Mouse (Mus musculus): Measurements from ENCODE around the gene Vamp3.
"Not testable (repeated sequence)": the region's sequence is repeated elsewhere in the genome, so short reads cannot be mapped to it uniquely, and the experiment has no call there.

Gene Vamp3

DNA sequence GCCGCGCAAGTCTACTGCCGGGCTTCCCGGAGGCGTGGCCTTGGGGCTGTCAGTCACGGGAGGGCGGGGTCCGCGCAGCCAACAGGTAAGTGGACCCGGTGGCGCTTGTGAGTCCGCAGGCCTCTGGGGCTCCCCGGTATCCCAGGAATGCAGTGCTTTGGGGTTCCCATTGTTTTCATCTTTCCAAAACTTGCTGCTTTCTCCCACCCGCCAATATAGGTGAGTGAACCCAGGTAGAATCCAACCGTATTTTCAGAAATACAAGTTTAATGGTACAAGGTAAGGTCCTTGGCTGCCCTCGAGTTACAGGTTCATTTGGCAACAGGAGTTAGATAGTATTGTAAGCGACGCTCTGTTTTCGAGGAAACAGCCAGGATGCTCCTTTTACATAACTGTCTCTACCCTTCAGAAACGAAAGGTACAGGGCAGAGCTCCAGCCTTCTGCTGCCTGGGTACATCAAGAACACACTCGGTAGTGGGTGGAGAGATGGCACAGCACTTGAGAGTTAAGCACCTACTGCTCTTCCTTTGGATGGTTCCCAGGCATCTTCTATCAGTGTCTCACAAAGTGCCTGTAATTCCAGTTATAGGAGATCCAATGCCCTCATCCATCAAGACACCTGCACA lies 12.7 kb downstream of the Vamp3 start:
- peak in 1 of 2 experiments; percentile 90 for DNase-seq (ENCODE audit: low spot score in 2 of 2)

DNA sequence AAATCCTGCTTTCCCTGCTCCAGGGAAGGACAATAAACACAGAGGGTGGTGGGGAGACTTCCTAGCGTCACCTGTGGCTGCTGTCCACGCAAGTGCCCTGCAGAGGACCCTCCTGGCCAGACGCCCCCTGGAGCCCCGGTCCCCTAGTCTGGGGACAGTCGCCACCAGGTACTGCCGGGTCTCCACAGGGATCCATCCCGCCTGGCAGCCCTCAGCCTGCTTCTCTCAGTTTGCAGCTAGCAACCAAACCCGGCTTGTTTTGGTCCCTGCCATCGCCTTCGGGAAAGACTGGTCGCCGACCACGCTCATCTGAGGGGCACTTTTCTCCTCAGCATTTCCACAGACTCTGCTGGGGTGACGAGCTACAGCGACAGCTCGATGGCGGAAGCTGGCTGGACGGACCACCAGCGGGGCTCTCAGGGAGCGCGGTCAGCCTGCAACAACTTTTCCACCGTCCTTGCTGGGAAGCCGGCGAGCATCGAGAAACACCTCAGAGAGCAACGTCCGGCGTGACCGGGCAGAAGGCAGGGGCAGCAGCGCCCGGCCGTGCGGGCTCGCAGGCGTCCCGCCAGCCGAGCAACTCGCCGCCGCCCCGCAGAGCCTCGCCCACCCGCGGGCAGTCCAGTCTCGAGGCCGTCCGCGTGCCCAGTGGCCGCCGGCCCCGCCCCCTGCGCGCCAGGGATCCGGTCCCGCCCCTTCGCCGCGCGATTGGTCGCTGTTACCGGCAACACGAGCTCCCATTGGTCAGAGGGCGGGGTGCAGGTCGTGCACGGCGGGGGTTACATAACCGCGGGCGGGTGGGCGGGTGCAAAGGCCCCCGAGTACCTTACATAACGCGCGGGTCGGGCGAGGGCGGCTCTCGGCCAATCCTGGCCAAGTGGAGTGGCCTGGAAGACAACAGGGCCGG lies 13.5 kb downstream of the Vamp3 start, which contains the start of gene Per3:
Gene Per3, minus strand, starts transcription at position 629 of the 907 bp plus-strand sequence.
- peak; percentile 96 for DNase-seq (ENCODE audit: low spot score in 2 of 2)

DNA sequence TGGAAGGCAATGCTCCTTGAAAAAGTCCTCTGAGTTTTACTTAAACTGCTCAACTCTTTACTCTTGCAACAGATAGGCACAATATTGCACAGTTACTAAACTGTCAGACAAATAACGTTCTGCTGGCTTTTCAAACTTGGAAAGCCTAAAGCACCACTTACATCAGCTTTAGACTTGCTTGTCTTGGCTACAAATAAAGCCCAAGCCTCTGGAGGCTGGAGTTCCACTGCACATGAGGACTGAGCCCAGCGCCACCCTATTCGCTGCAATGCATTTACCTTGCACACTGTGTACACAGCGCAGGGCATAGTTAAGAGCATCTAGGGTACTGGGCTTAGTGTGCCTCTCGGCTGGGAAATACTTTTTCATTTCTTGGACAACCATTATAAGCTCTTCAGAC lies 14.5 kb downstream of the Vamp3 start:
- peak in 1 of 2 experiments; percentile 19 for DNase-seq (ENCODE audit: low spot score in 2 of 2)

DNA sequence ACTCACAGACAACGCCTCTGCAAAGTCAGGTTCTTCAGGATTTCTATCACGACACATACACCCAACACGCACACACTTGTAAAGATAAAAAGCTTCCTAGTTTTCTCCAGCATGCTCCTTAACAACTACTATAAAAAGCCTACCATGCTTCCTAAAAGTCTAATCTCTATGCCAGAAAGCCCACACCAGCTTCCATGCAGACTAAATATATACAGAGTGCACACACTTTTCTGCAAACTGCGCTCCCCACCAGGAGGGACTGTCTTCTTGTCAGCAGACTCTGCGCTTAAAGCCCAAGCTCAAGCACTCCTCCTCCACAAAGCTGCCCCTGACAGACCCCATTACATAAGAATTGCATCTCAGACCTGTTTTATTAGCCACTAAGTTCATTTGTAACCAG lies 16.3 kb downstream of the Vamp3 start:
- DNase-seq (ENCODE audit: low spot score in 2 of 2), result no peak

DNA sequence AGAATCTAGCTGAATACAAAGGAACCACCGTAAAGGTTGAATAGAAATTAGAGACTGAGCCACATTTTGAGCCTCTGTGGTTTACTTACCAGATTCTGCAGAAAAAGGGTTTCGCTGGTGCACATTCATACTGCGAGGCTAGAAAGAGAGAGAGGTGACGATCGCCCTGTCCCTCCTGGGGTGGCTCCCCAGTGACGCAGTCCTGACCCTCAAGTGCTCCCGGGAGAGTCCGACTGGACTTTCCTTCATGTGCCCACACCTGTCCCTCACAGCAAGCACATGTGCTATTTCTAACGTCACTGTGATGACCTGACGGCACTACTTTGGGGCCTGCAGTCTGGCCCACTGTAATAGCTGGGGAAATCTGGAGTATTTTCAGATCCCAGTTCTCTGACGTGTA lies 20.0 kb downstream of the Vamp3 start:
- DNase-seq (ENCODE audit: low spot score in 2 of 2), result no peak

DNA sequence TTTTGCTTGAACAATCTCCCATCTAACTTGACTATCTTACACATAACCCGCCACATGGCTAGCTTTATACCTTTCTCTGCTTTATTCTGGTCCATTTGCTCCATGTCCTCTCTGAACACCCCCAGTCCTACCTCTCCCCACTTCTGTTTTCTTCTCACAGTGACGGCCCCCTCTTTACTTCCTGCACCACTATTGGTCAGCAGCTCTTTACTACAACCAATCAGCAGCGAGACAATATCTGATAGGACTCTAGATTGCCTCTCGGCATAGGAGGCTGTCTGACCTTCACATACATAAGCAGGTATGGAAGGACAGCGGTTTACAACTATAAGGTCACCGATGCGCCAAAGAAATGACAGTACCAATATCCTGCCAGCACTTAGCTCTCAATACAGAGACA lies 21.2 kb downstream of the Vamp3 start:
- DNase-seq (ENCODE audit: low spot score in 2 of 2), result no peak

DNA sequence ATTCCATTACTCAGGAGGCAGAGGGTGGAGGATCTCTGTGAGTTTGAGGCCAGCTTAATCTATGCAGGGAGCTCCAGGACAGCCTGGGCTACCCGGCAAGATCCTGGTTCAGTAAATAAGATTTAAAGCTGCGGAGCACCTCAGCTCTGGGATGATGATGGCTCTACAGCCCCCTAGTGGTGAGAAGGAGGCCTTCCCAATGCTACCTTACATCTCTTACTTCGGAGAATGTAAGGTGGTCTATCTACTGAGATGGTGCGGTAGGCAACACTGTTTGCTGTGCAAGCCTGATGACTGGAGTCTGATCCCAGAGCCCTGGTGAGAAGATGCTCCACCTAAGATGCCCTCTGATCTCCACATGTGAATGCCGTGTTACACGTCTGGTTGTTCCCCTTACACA lies 30.8 kb downstream of the Vamp3 start:
- no peak for DNase-seq (ENCODE audit: low spot score in 2 of 2)

DNA sequence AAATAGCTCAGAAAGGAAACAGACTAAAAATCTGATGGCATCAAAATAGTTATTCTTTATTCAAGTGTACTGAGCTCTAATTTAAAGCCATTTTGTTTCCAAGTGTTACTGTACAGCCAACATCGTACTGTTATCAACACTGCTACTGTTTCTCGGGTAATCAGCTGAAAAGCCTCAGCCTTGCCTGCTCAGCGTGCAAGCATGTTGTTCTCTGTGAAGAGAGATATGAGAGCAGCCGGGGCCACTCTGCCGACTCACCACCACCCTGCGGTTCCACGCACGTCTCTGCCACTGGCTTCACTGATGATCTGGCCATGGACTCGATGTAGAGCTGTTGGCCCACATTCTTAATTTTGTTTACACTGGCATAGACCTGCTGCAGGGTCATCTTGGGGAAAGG lies 33.6 kb downstream of the Vamp3 start:
- no peak for DNase-seq (ENCODE audit: low spot score in 2 of 2)

DNA sequence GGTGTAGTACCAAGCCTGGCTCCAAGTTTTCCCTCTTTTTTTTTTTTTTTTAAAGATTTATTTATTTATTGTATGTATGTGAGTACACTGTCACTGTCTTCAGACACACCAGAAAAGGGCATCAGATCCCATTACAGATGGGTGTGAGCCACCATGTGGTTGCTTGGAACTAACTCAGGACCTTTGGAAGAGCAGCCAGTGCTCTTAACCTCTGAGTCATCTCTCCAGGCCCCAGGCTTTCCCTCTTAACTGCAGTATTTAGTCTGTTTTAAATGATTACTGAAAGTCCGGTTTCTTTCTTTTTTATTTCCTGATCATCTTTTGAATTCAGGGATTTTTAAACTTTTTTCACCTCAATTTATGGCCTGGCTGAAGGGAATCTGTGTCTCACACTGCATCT lies 40.4 kb downstream of the Vamp3 start:
- DNase-seq (ENCODE audit: low spot score in 2 of 2), result not testable (repeated sequence)

DNA sequence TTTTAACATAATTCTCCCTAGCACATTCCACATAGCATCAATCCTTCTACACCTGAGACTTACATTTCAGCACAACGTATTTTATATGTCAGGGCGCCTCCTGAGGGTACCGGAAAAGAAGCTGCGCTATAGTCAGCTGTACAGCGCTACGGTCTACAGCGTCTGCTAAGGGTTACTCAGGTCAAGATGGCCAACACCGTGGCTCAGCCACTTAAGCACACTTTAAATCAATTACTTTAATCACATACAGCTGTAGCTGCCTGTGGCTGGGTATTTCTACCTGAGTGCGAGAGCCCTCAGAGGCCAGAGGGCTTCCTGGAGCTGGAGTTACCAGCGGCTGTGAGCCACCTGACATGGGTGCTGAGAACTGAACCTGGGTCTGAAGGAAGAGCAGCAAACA lies 41.8 kb downstream of the Vamp3 start:
- DNase-seq (ENCODE audit: low spot score in 2 of 2), result no peak

DNA sequence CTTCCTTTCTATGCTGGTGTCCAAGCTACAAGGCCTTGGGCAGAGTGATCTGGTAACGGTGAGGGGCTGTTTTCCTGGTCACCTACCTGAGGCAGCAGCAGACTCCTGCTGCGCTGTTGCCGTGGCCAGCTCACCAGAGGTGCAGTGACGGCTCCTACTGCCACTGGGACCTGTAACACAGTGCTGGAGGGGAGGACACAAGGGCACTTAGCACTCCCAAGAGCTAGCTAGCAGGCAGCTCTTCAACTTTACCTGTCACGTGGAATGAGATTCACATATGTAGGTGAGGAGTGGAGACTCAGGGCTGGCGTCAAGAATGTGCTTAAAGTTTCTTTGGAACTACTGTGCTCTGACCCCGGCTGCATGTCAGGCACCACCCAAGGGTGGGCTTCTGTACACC lies 47.4 kb downstream of the Vamp3 start:
- no peak for DNase-seq (ENCODE audit: low spot score in 2 of 2)

DNA sequence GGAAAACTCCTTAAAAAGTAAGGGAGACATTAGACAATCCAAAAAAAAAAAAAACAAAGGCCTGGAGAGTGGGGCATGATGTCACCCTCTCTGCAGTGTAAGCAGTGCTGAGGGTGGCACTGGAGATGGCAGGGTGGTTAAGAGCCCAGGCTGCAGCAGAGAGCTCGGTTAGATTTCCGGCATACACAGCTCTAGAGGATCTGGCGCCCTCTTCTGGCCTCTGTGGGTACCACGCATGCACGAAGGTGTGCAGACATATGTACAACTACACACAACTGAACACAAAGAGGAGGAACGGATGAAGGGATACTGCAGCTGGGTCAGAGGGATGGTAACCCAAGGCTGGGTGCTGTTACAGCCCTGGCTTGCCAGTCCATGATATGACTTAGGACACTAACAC lies 50.8 kb downstream of the Vamp3 start:
- peak in 1 of 2 experiments; percentile 18 for DNase-seq (ENCODE audit: low spot score in 2 of 2)

DNA sequence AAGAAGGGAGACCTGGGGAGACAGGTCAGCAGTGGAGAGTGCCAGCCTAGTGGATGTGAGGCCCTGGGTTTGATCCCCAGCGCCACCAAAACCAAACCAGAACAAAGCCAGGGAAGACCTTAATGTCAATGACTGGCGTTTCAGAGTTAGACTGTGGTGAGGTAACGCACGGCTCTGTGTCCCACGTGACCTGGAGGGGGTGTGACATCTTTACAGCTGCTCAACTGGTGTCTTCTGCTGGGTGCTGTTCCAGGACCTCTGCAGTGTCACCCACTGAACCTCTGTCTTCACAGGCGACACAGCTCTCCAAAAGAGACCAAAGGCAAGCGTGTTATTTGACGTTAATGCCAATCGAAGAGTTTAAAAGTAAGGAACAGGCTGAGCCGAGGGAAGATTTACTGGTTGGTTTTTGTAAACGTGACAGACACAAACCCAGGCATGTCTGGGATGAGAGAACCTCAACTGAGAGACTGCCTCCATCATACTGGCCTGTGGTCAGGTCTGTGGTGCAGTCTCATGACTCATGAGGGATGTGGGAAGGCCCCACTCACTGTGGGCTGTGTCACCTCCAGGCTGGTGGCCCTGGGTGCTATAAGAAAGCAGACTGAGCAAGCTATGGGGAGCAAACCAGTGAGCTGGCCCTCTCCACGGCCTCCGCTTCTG lies 52.0 kb downstream of the Vamp3 start:
- no peak for DNase-seq (ENCODE audit: low spot score in 2 of 2)

DNA sequence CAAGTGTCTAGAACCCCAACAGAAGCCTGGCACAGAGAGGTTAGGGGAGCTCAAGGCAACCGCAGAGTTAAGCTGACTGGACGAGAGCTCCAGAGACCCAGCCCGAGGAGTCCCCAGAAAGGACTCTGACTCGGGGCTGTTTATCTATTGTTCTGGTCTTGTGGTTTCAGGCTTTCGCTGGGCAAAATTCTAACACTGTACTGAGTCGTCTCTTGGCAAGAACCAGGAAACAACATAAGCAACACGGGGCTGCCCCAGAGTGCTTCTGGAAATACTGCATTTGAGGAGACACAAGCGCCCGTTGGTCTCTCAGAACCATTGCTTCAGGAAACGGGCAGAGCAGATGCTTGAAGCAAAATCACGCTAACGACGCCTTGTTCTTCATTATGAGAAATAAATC lies 56.4 kb downstream of the Vamp3 start:
- no peak for DNase-seq (ENCODE audit: low spot score in 2 of 2)

DNA sequence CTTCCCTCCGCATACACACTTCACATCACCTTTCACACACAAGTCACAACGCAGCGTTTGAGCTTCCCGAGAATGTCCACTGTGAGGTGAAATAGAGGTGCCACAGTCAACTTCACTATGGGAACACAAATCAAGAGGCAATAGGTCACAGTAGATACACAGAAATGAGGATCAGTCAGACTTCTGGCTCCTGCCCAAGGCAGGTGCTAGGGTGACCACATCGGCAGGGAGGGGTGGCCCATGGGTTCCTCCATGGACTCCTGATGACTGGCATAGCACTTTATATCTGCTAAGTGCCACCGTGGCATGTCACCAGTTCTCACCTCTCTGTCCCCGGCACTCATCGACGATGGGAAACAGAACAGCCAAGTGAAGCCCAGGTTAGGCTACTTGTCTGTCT lies 59.1 kb downstream of the Vamp3 start:
- no peak for DNase-seq (ENCODE audit: low spot score in 2 of 2)

All from urinary bladder, adult 18-20 months (tissue).